Mouse (Mus musculus) heart, adult 2 months (tissue): ENCODE results near the gene Arhgef1. TPM values are rescaled to one million over a fixed set of nuclear protein-coding genes. Genes with fewer than 3 reads are reported as not detected.

Experiments
- DNase-seq, 2 experiments: peaks; one replicate each; pipeline ENCODE4 v3.0.0; 2021
- H3K27ac ChIP-seq: fragments of 200-600 bp; 2 replicates; pipeline ENCODE4 v1.8.1; 2022
- H3K27me3 ChIP-seq: fragments of 200-500 bp; 2 replicates; pipeline ENCODE4 v1.6.1; 2012; ENCODE audit warnings: mild to moderate bottlenecking, low read length, inconsistent platforms, mixed read lengths; ENCODE audit not compliant: control insufficient read depth, insufficient read depth
- H3K36me3 ChIP-seq: fragments of 200-500 bp; 2 replicates; pipeline ENCODE4 v1.6.1; 2012; ENCODE audit warnings: low read length, inconsistent platforms; ENCODE audit not compliant: control insufficient read depth, insufficient read depth
- H3K4me1 ChIP-seq: fragments of 200-500 bp; 2 replicates; pipeline ENCODE4 v1.6.1; 2011; ENCODE audit warnings: low read length; ENCODE audit not compliant: control insufficient read depth, insufficient read depth
- H3K4me3 ChIP-seq: fragments of 200-600 bp; 2 replicates; pipeline ENCODE4 v1.8.1; 2022
- H3K79me2 ChIP-seq: fragments of 200-500 bp; replicated peaks from 2 replicates; pipeline ENCODE4 v1.6.1; 2012; ENCODE audit warnings: mild to moderate bottlenecking, inconsistent platforms, low read length, moderate library complexity, mixed read lengths; ENCODE audit not compliant: control insufficient read depth, insufficient read depth
- H3K9ac ChIP-seq: fragments of 200-500 bp; 2 replicates; pipeline ENCODE4 v1.6.1; 2012; ENCODE audit warnings: low read depth, mild to moderate bottlenecking, control low read depth, inconsistent platforms, low read length, mixed read lengths
- CTCF ChIP-seq: fragments of 200-600 bp; IDR thresholded peaks from 2 replicates; pipeline ENCODE4 v1.8.1; 2022; ENCODE audit warnings: antibody characterized with exemption, mild to moderate bottlenecking, moderate library complexity
- EP300 ChIP-seq: fragments of 200-500 bp; IDR thresholded peaks from 2 replicates; pipeline ENCODE4 v1.6.1; 2011; ENCODE audit warnings: low read depth, low read length, control low read depth; ENCODE audit not compliant: insufficient read depth
- POLR2A ChIP-seq: fragments of 200-500 bp; IDR thresholded peaks from 2 replicates; pipeline ENCODE4 v1.6.1; 2011; ENCODE audit warnings: mild to moderate bottlenecking, low read depth, low read length, control low read depth; ENCODE audit not compliant: insufficient read depth
- WGBS: fragments of 180-500 bp; shearing (Covaris S2); methylation state at CpG from one replicate; pipeline ENCODE4 v1.1.7; 2018; 5-methylcytosine and 5-hydroxymethylcytosine counted together
- intact Hi-C: fragments of 180-260 bp; cut with DNase I; formaldehyde crosslinking; loops from one replicate; pipeline ENCODE4 v1.15.1; 2025
- polyA plus RNA-seq: library from polyadenylated mRNA; depleted of rRNA; stranded (reverse); fragments of >200 nt; gene quantifications from 2 replicates; pipeline ENCODE4 v1.2.3, GENCODE M21; 2012
- total RNA-seq, 2 experiments: library from RNA; stranded (reverse); gene quantifications; 2 replicates each; pipeline ENCODE4 v1.2.3; 2021

Arhgef1 gene
- total and polyA plus RNA-seq, 3 experiments, result 43.0 to 105 (median 43.2) TPM

- H3K27me3 ChIP-seq, result peaks cover 33% of the 10 kb centered on the region
- no peaks in the 10 kb centered on the region for H3K36me3 ChIP-seq
- no peak for TF ChIP-seq POLR2A
- TF ChIP-seq CTCF, result no peak
- TF ChIP-seq EP300, result no peak
- H3K9ac ChIP-seq, result no peak overlapping the region
- no peak for DNase-seq
- no peak overlapping the region for H3K4me3 ChIP-seq
- no peaks in the 10 kb centered on the region for H3K79me2 ChIP-seq
- WGBS, result 4% methylated on average over 7 of the region's 7 CpGs
- intact Hi-C loops, result no loop called here
- H3K27ac ChIP-seq, result no peak overlapping the region
- peaks cover 1% of the 10 kb centered on the region; the same call in 1 of the 2 replicates for H3K4me1 ChIP-seq
Observed at GRCm38 (mm10) chr7:24947316-24948048, 44.8 kb downstream of the Arhgef1 start.

DNA sequence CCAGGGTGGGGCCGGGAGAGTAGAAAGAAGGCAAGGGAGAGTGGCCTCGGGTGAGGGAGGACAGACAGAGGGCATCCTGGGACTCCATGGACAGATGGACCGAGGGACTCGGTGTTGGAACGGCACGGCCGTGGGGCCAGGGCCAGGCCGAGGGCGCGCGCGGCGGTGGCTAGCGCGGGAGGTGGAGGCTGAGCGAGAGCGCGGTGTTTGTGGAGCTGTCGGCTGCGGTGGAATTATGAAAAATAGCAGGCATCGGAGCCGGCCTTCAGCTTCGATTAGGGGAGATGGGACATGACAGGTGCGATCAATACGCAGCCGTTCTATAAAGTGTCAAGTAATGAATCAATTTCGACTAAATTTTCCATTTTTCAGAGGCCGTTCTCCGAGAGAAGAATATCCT lies 46.1 kb downstream of the Arhgef1 start:
- WGBS, result 5% methylated on average over 29 of the region's 29 CpGs
- intact Hi-C loops, result no loop called here
- TF ChIP-seq POLR2A (no peak), EP300 (no peak), CTCF (no peak)

GRCm38 (mm10) chr7:24949958-24950623 lies 47.4 kb downstream of the Arhgef1 start:
- intact Hi-C loops, result loop anchor here (1.0 kb wide), 1 partner anchor 60 kb away; no protein-coding TSS in a partner anchor
- WGBS, result 3% methylated on average over 8 of the region's 8 CpGs

More for the DNA sequence above, 46.1 kb downstream of the Arhgef1 start:
- Histone ChIP-seq H3K79me2 (no peaks in the 10 kb centered on the region), H3K27me3 (peaks cover 31% of the 10 kb centered on the region), H3K9ac (no peak overlapping the region), H3K4me3 (no peak overlapping the region), H3K4me1 (peaks cover 1% of the 10 kb centered on the region; the same call in 1 of the 2 replicates), H3K27ac (no peak overlapping the region), H3K36me3 (no peaks in the 10 kb centered on the region)
- no peak for DNase-seq

DNA sequence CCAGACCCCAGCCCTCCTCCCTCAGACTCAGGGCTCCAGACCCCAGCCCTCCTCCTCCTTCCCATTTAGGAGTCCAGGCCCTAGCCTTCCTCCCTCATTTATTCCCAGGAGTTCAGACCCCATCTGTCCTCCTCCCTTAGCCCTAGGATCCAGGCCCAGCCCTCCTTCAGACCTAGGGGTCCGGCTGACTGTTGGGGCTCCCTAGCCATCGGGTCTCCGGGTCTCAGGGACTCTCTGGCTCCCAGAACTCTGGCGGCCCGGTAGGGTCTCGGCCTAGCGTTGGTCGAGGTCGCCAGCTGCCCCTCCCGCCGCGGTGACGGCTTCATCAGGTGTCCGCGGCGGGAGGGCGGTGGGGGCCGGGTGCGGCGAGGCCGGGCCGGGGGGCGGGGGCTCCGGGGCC lies 51.3 kb downstream of the Arhgef1 start:
- TF ChIP-seq EP300 (no peak), CTCF (no peak)
- DNase-seq, result no peak
- Histone ChIP-seq H3K36me3 (no peaks in the 10 kb centered on the region), H3K27me3 (peaks cover 6% of the 10 kb centered on the region; the same call in 1 of the 2 replicates), H3K4me3 (peak overlapping the region; percentile 35; the same call in 1 of the 2 replicates), H3K9ac (peak overlapping the region; percentile 45; the same call in 1 of the 2 replicates), H3K4me1 (no peaks in the 10 kb centered on the region), H3K79me2 (no peaks in the 10 kb centered on the region), H3K27ac (no peak overlapping the region)
- intact Hi-C loops, result no loop called here
- 4% methylated on average over 22 of the region's 24 CpGs for WGBS

More at GRCm38 (mm10) chr7:24949958-24950623, 47.4 kb downstream of the Arhgef1 start:
- peak; percentile 61 to 82 for DNase-seq
- H3K27ac ChIP-seq, result no peak overlapping the region
- peaks cover 23% of the 10 kb centered on the region for H3K27me3 ChIP-seq
- no peaks in the 10 kb centered on the region for H3K79me2 ChIP-seq
- TF ChIP-seq EP300 (no peak), POLR2A (no peak), CTCF (peak; percentile 82)
- no peaks in the 10 kb centered on the region for H3K36me3 ChIP-seq
- no peaks in the 10 kb centered on the region for H3K4me1 ChIP-seq
- H3K9ac ChIP-seq, result no peak overlapping the region
- H3K4me3 ChIP-seq, result no peak overlapping the region

DNA sequence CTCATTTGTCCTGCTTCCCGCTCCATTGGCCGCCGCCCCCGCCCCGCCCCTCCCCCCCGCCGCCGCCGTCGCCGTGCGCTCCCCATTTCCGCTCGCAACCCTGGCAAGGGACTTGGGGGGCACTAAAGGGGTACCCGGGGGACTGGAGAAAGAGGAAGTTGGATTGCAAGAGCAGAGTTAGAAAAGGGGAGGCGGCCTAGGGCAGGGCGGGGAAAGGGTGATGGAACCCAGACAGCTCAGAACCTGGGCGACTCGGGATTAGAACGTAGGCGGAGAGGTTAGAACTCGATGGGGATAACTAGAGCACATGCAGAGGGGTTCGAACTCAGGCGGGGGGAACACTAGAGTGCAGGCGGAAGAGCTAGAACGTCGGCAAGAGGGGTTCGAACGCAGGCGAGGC lies 51.7 kb downstream of the Arhgef1 start:
- intact Hi-C loops, result no loop called here
- 1% methylated on average over 25 of the region's 30 CpGs for WGBS
- DNase-seq, result peak in 1 of 2 experiments; percentile 27
- Histone ChIP-seq H3K79me2 (no peaks in the 10 kb centered on the region), H3K36me3 (no peaks in the 10 kb centered on the region), H3K9ac (peak overlapping the region; percentile 8; the same call in 1 of the 2 replicates), H3K27ac (no peak overlapping the region), H3K4me3 (peak overlapping the region; percentile 35), H3K4me1 (no peaks in the 10 kb centered on the region), H3K27me3 (peaks cover 6% of the 10 kb centered on the region; the same call in 1 of the 2 replicates)
- no peak for TF ChIP-seq CTCF
- TF ChIP-seq EP300, result no peak
- TF ChIP-seq POLR2A, result no peak

- WGBS, result 15% methylated on average over 32 of the region's 33 CpGs
- DNase-seq, result no peak
- H3K4me3 ChIP-seq, result no peak overlapping the region
Observed at GRCm38 (mm10) chr7:24955226-24955625, 52.5 kb downstream of the Arhgef1 start.

More at GRCm38 (mm10) chr7:24955226-24955625, 52.5 kb downstream of the Arhgef1 start:
- intact Hi-C loops, result no loop called here
- Histone ChIP-seq H3K27ac (no peak overlapping the region), H3K27me3 (peaks cover 6% of the 10 kb centered on the region; the same call in 1 of the 2 replicates), H3K36me3 (no peaks in the 10 kb centered on the region), H3K4me1 (no peaks in the 10 kb centered on the region), H3K9ac (no peak overlapping the region), H3K79me2 (no peaks in the 10 kb centered on the region)
- TF ChIP-seq POLR2A (no peak), EP300 (no peak), CTCF (no peak)
